Mouse (Mus musculus) MEL (cell line): ENCODE data around the gene Erh. TPM values are rescaled to one million over a fixed set of nuclear protein-coding genes. Genes with fewer than 3 reads are reported as not detected.
A peak's percentile ranks its signal among the peaks of the same experiment; 100 is the strongest.

Experiments used
- DNase-seq: peaks from one replicate; pipeline ENCODE4 v3.0.0; 2011; ENCODE audit warnings: low read depth, low spot score
- H3K27ac ChIP-seq: 2 replicates; pipeline ENCODE4 v1.5.1; 2012; ENCODE audit warnings: low read depth, mild to moderate bottlenecking, control low read depth, low read length, moderate library complexity; ENCODE audit not compliant: control insufficient read depth
- H3K27me3 ChIP-seq, 2 experiments: fragments of 150-350 bp in 1 of 2; sonication (generic) in 1 of 2; 2 replicates each; pipeline ENCODE4 v1.6.1; 2012; ENCODE audit warnings: low read length in 2 of 2, mild to moderate bottlenecking in 2 of 2, improper control_type of control experiment in 1 of 2, moderate library complexity in 1 of 2; ENCODE audit not compliant: insufficient read depth in 2 of 2, control insufficient read depth in 1 of 2
- H3K36me3 ChIP-seq, 2 experiments: 2 replicates each; pipeline ENCODE4 v1.6.1; 2012 to 2014; ENCODE audit warnings: low read length in 2 of 2, improper control_type of control experiment in 1 of 2, inconsistent platforms in 1 of 2, mild to moderate bottlenecking in 1 of 2; ENCODE audit not compliant: insufficient read depth in 2 of 2, control insufficient read depth in 1 of 2
- H3K4me1 ChIP-seq, 2 experiments: fragments of 150-350 bp in 1 of 2; sonication (generic) in 1 of 2; 2 replicates each; pipeline ENCODE4 v1.6.1; 2012; ENCODE audit warnings: low read length in 2 of 2, improper control_type of control experiment in 1 of 2, mild to moderate bottlenecking in 1 of 2; ENCODE audit not compliant: insufficient read depth in 2 of 2, control insufficient read depth in 1 of 2
- H3K4me3 ChIP-seq, 2 experiments: fragments of 150-350 bp in 1 of 2; sonication (generic) in 1 of 2; 2 replicates each; pipeline ENCODE4 v1.5.1; 2012; ENCODE audit warnings: low read depth in 2 of 2, low read length in 2 of 2, mild to moderate bottlenecking in 2 of 2, moderate library complexity in 2 of 2, control low read depth in 1 of 2, improper control_type of control experiment in 1 of 2; ENCODE audit not compliant: control insufficient read depth in 1 of 2, insufficient read depth in 1 of 2
- H3K79me2 ChIP-seq: 2 replicates; pipeline ENCODE4 v1.6.1; 2012; ENCODE audit warnings: mild to moderate bottlenecking, low read length, moderate library complexity; ENCODE audit not compliant: control insufficient read depth, poor library complexity, insufficient read depth
- H3K9ac ChIP-seq: 2 replicates; pipeline ENCODE4 v1.6.1; 2012; ENCODE audit warnings: low read depth, mild to moderate bottlenecking, control low read depth, low read length, moderate library complexity; ENCODE audit not compliant: control insufficient read depth, poor library complexity, severe bottlenecking
- H3K9me3 ChIP-seq: fragments of 150-350 bp; sonication (generic); replicated peaks from 2 replicates; pipeline ENCODE4 v1.6.1; 2012; ENCODE audit warnings: mild to moderate bottlenecking, low read length, improper control_type of control experiment, moderate library complexity; ENCODE audit not compliant: insufficient read depth
- BHLHE40 ChIP-seq: IDR thresholded peaks from 2 replicates; pipeline ENCODE4 v1.6.1; 2012; ENCODE audit warnings: low read depth, mild to moderate bottlenecking, inconsistent platforms, low read length, improper control_type of control experiment, borderline replicate concordance
- CHD1 ChIP-seq: IDR thresholded peaks from 2 replicates; pipeline ENCODE4 v1.6.1; 2012; ENCODE audit warnings: low read depth, mild to moderate bottlenecking, inconsistent platforms, low read length, improper control_type of control experiment
- CHD2 ChIP-seq: IDR thresholded peaks from 2 replicates; pipeline ENCODE4 v1.6.1; 2011; ENCODE audit warnings: low read length, improper control_type of control experiment
- CTCF ChIP-seq, 3 experiments: IDR thresholded peaks in 2 of 3; conservative IDR thresholded peaks in 1 of 3; 2 replicates each; pipeline ENCODE4 v1.5.1; 2011 to 2012; ENCODE audit warnings: low read length in 3 of 3, low read depth in 2 of 3, mild to moderate bottlenecking in 2 of 3, improper control_type of control experiment in 1 of 3, inconsistent platforms in 1 of 3, mixed read lengths in 1 of 3, moderate library complexity in 1 of 3; ENCODE audit not compliant: control insufficient read depth in 1 of 3, insufficient read depth in 1 of 3, poor library complexity in 1 of 3, severe bottlenecking in 1 of 3
- E2F4 ChIP-seq: IDR thresholded peaks from 2 replicates; pipeline ENCODE4 v1.6.1; 2011; ENCODE audit warnings: low read depth, low read length, improper control_type of control experiment, borderline replicate concordance
- ELF1 ChIP-seq: IDR thresholded peaks from 2 replicates; pipeline ENCODE4 v1.6.1; 2014; ENCODE audit warnings: low read depth, mild to moderate bottlenecking, inconsistent platforms, low read length, improper control_type of control experiment, moderate library complexity
- EP300 ChIP-seq, 2 experiments: IDR thresholded peaks; 2 replicates each; pipeline ENCODE4 v1.6.1; 2011; ENCODE audit warnings: improper control_type of control experiment in 2 of 2, low read length in 2 of 2, low read depth in 1 of 2, mild to moderate bottlenecking in 1 of 2
- ETS1 ChIP-seq: IDR thresholded peaks from 2 replicates; pipeline ENCODE4 v1.6.1; 2012; ENCODE audit warnings: low read depth, mild to moderate bottlenecking, inconsistent platforms, low read length, improper control_type of control experiment, moderate library complexity
- GABPA ChIP-seq: IDR thresholded peaks from 2 replicates; pipeline ENCODE4 v1.6.1; 2012; ENCODE audit warnings: low read depth, mild to moderate bottlenecking, inconsistent platforms, low read length, improper control_type of control experiment, moderate library complexity
- GATA1 ChIP-seq: IDR thresholded peaks from 2 replicates; pipeline ENCODE4 v1.6.1; 2011; ENCODE audit warnings: low read depth, low read length, improper control_type of control experiment
- HCFC1 ChIP-seq: IDR thresholded peaks from 2 replicates; pipeline ENCODE4 v1.6.1; 2012; ENCODE audit warnings: low read depth, mild to moderate bottlenecking, inconsistent platforms, low read length, improper control_type of control experiment, moderate library complexity
- MAFK ChIP-seq: IDR thresholded peaks from 2 replicates; pipeline ENCODE4 v1.6.1; 2011; ENCODE audit warnings: low read depth, mild to moderate bottlenecking, low read length, improper control_type of control experiment, borderline replicate concordance
- MAX ChIP-seq: IDR thresholded peaks from 2 replicates; pipeline ENCODE4 v1.6.1; 2011; ENCODE audit warnings: low read length, improper control_type of control experiment
- MAZ ChIP-seq: IDR thresholded peaks from 2 replicates; pipeline ENCODE4 v1.6.1; 2012; ENCODE audit warnings: low read depth, mild to moderate bottlenecking, inconsistent platforms, low read length, improper control_type of control experiment
- MEF2A ChIP-seq: IDR thresholded peaks from 2 replicates; pipeline ENCODE4 v1.6.1; 2014; ENCODE audit warnings: low read depth, mild to moderate bottlenecking, inconsistent platforms, low read length, improper control_type of control experiment; ENCODE audit not compliant: poor library complexity, insufficient replicate concordance, severe bottlenecking; ENCODE audit errors: extremely low read depth
- MXI1 ChIP-seq: IDR thresholded peaks from 2 replicates; pipeline ENCODE4 v1.6.1; 2011; ENCODE audit warnings: mild to moderate bottlenecking, low read depth, low read length, improper control_type of control experiment
- MYB ChIP-seq: IDR thresholded peaks from 2 replicates; pipeline ENCODE4 v1.6.1; 2011; ENCODE audit warnings: mild to moderate bottlenecking, low read depth, low read length, improper control_type of control experiment
- NRF1 ChIP-seq: IDR thresholded peaks from 2 replicates; pipeline ENCODE4 v1.6.1; 2014; ENCODE audit warnings: low read depth, mild to moderate bottlenecking, inconsistent platforms, low read length, improper control_type of control experiment, moderate library complexity; ENCODE audit not compliant: poor library complexity, insufficient read depth, severe bottlenecking
- RAD21 ChIP-seq: IDR thresholded peaks from 2 replicates; pipeline ENCODE4 v1.6.1; 2011; ENCODE audit warnings: mild to moderate bottlenecking, low read depth, low read length, improper control_type of control experiment
- RCOR1 ChIP-seq: IDR thresholded peaks from 2 replicates; pipeline ENCODE4 v1.6.1; 2012; ENCODE audit warnings: low read depth, mild to moderate bottlenecking, inconsistent platforms, low read length, improper control_type of control experiment
- TAL1 ChIP-seq: IDR thresholded peaks from 2 replicates; pipeline ENCODE4 v1.6.1; 2012; ENCODE audit warnings: mild to moderate bottlenecking, inconsistent platforms, low read length, moderate library complexity, mixed read lengths
- TBP ChIP-seq: IDR thresholded peaks from 2 replicates; pipeline ENCODE4 v1.8.0; 2011; ENCODE audit warnings: low read depth, low read length, improper control_type of control experiment
- TCF12 ChIP-seq: IDR thresholded peaks from 2 replicates; pipeline ENCODE4 v1.6.1; 2014; ENCODE audit warnings: low read depth, mild to moderate bottlenecking, inconsistent platforms, low read length, improper control_type of control experiment, moderate library complexity
- USF1 ChIP-seq: IDR thresholded peaks from 2 replicates; pipeline ENCODE4 v1.6.1; 2014; ENCODE audit warnings: low read depth, mild to moderate bottlenecking, inconsistent platforms, low read length, improper control_type of control experiment, moderate library complexity
- ZC3H11A ChIP-seq: IDR thresholded peaks from 2 replicates; pipeline ENCODE4 v1.6.1; 2012; ENCODE audit warnings: low read depth, mild to moderate bottlenecking, inconsistent platforms, low read length, improper control_type of control experiment
- ZNF384 ChIP-seq: IDR thresholded peaks from 2 replicates; pipeline ENCODE4 v1.6.1; 2012; ENCODE audit warnings: low read depth, mild to moderate bottlenecking, inconsistent platforms, low read length, improper control_type of control experiment
- polyA plus RNA-seq, 2 experiments: library from polyadenylated mRNA; stranded (reverse) in 1 of 2; unstranded in 1 of 2; fragments of >175 nt in 1 of 2; fragments of >200 nt in 1 of 2; gene quantifications; 2 replicates each; pipeline versions ENCODE4 v1.2.1 to v1.2.4; 2012; ENCODE audit warnings: low replicate concordance in 2 of 2, low read depth in 1 of 2; ENCODE audit not compliant: insufficient read length in 2 of 2, insufficient read depth in 1 of 2, missing spikeins in 1 of 2
- total RNA-seq: library from RNA; depleted of rRNA; stranded (reverse); fragments of 300-350 nt; gene quantifications from 2 replicates; pipeline ENCODE4 v1.2.3, GENCODE M21; 2012

Gene Erh
- total and polyA plus RNA-seq, 3 experiments, result 299 to 343 TPM; not detected in 1

DNA sequence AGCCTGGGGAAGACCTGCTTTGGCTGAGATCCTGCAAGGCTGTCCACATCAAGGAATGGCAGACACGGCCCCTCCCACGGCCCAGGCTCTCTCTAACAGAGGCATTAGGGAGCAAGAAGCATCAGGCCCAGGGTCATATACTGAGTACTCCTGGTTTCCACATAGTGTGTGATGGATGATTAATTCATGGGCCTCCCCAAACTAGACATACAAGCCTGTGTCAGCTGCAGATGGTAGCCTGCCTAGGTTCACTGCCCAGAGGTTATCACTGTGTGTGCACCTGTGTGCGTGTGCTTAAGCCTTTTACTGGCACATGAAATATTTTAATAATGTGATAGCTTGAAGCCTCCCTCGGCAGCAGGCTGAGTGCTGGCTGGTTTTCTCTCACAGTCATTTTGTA lies 48.2 kb downstream of the Erh start:
- TF ChIP-seq RAD21 (no peak), GATA1 (no peak), MEF2A (no peak), ZNF384 (no peak), CTCF (IDR thresholded peaks at IDR 0.05 in 2 of 3, conservative IDR thresholded peaks at IDR 0.05 in 1 of 3; ENCODE audit: control insufficient read depth in 1 of 3, insufficient read depth in 1 of 3, low read depth in 2 of 3, low read length in 3 of 3, poor library complexity in 1 of 3, severe bottlenecking in 1 of 3) (no peak), NRF1 (no peak), MXI1 (no peak), ELF1 (no peak), E2F4 (no peak), TCF12 (no peak)
- H3K4me3 ChIP-seq, result no peak overlapping the region
- peaks cover 24 to 42% of the 10 kb centered on the region in 2 experiments for H3K4me1 ChIP-seq
- H3K27ac ChIP-seq, result no peak overlapping the region; the same call in 1 of the 2 replicates
- no peaks in the 10 kb centered on the region for H3K9me3 ChIP-seq
- no peaks in the 10 kb centered on the region for H3K79me2 ChIP-seq
- peaks cover 0 to 34% of the 10 kb centered on the region in 2 experiments; a peak in 2 of 4 replicates for H3K36me3 ChIP-seq
- no peaks in the 10 kb centered on the region for H3K27me3 ChIP-seq
- H3K9ac ChIP-seq, result no peak overlapping the region
- DNase-seq, result no peak

- Histone ChIP-seq H3K79me2 (no peaks in the 10 kb centered on the region), H3K4me1 (peaks cover 22 to 41% of the 10 kb centered on the region in 2 experiments), H3K9ac (no peak overlapping the region), H3K27me3 (no peaks in the 10 kb centered on the region), H3K4me3 (no peak overlapping the region), H3K27ac (no peak overlapping the region)
- peak; percentile 71 for DNase-seq
- no peak for TF ChIP-seq ZNF384
- peak; percentile 23; the same call in 1 of the 2 replicates for TF ChIP-seq MXI1
- TF ChIP-seq HCFC1, result 0 out of 2 replicates have a peak, but pooled peaks have one; percentile 20
- TF ChIP-seq TAL1, result peak; percentile 72
- TF ChIP-seq BHLHE40, result no peak
- TF ChIP-seq RCOR1, result peak; percentile 57
- TF ChIP-seq GATA1, result peak; percentile 85
- TF ChIP-seq GABPA, result no peak
- TF ChIP-seq ZC3H11A, result 0 out of 2 replicates have a peak, but pooled peaks have one; percentile 1
- TF ChIP-seq ETS1, result peak; percentile 49; the same call in 1 of the 2 replicates
- peak; percentile 92 for TF ChIP-seq TCF12
- peak; percentile 62 for TF ChIP-seq USF1
- TF ChIP-seq MAFK, result peak; percentile 37; the same call in 1 of the 2 replicates
- peak; percentile 82 for TF ChIP-seq TBP
- TF ChIP-seq CHD2, result no peak
- no peak for TF ChIP-seq NRF1
- no peak for TF ChIP-seq MEF2A
- TF ChIP-seq CHD1, result no peak
- peak; percentile 53; the same call in 1 of the 2 replicates for TF ChIP-seq MAX
- TF ChIP-seq MAZ, result peak; percentile 74; the same call in 1 of the 2 replicates
- TF ChIP-seq MYB, result no peak
- TF ChIP-seq EP300 (IDR thresholded peaks at IDR 0.05; ENCODE audit: low read depth in 1 of 2, low read length in 2 of 2), result peak; percentile 79 to 85
- 0 out of 6 replicates have a peak, but pooled peaks of 1 of the 3 experiments have one; percentile 5 for TF ChIP-seq CTCF (IDR thresholded peaks at IDR 0.05 in 2 of 3, conservative IDR thresholded peaks at IDR 0.05 in 1 of 3; ENCODE audit: control insufficient read depth in 1 of 3, insufficient read depth in 1 of 3, low read depth in 2 of 3, low read length in 3 of 3, poor library complexity in 1 of 3, severe bottlenecking in 1 of 3)
- TF ChIP-seq, all 39 proteins: peak for 15
- H3K9me3 ChIP-seq, result no peaks in the 10 kb centered on the region
- H3K36me3 ChIP-seq, result peaks cover 0 to 34% of the 10 kb centered on the region in 2 experiments; a peak in 2 of 4 replicates
These were observed 48.6 kb downstream of the Erh start for GRCm38 (mm10) chr12:80595566-80595965.
